Mouse (Mus musculus) frontal cortex, postnatal 36 days (tissue): ENCODE results near the gene Uvrag.
A peak's percentile ranks its signal among the peaks of the same experiment; 100 is the strongest.

ENCODE experiments used
- DNase-seq, 2 experiments: peaks; one replicate each; pipeline ENCODE4 v3.0.0; 2022; ENCODE audit warnings: low spot score in 2 of 2

Gene Uvrag

GRCm38 (mm10) chr7:99140984-99141918, at the start of gene Uvrag:
Gene Uvrag (minus strand): TSS chr7:99141141.
- DNase-seq, result peak; percentile 100

- DNase-seq, result no peak
These were observed 48.9 kb upstream of the Uvrag start for GRCm38 (mm10) chr7:99189885-99190284.

- DNase-seq, result no peak
These were observed 47.7 kb upstream of the Uvrag start for GRCm38 (mm10) chr7:99188630-99189029.

- DNase-seq, result no peak
These were observed 46.5 kb upstream of the Uvrag start for GRCm38 (mm10) chr7:99187451-99187850.

GRCm38 (mm10) chr7:99185405-99185804, 44.5 kb upstream of the Uvrag start:
- DNase-seq, result no peak

- no peak for DNase-seq
These were observed 42.8 kb upstream of the Uvrag start for GRCm38 (mm10) chr7:99183751-99184150.

GRCm38 (mm10) chr7:99182432-99183172, 41.7 kb upstream of the Uvrag start, which contains the start of gene Dgat2:
Gene Dgat2 (minus strand): TSS chr7:99182719.
- peak; percentile 92 to 93 for DNase-seq

GRCm38 (mm10) chr7:99181619-99182431, 40.9 kb upstream of the Uvrag start:
- DNase-seq, result peak in 1 of 2 experiments; percentile 48

GRCm38 (mm10) chr7:99180162-99180561, 39.2 kb upstream of the Uvrag start:
- no peak for DNase-seq

- DNase-seq, result no peak
These were observed 38.3 kb upstream of the Uvrag start for GRCm38 (mm10) chr7:99179271-99179670.

- DNase-seq, result peak in 1 of 2 experiments; percentile 33
These were observed 36.4 kb upstream of the Uvrag start for GRCm38 (mm10) chr7:99177386-99177785.

- DNase-seq, result no peak
These were observed 34.7 kb upstream of the Uvrag start for GRCm38 (mm10) chr7:99175666-99176065.

GRCm38 (mm10) chr7:99175118-99175517, 34.2 kb upstream of the Uvrag start:
- DNase-seq, result no peak

GRCm38 (mm10) chr7:99174006-99174405, 33.1 kb upstream of the Uvrag start:
- DNase-seq, result no peak

- no peak for DNase-seq
These were observed 32.0 kb upstream of the Uvrag start for GRCm38 (mm10) chr7:99172898-99173297.

- no peak for DNase-seq
These were observed 31.0 kb upstream of the Uvrag start for GRCm38 (mm10) chr7:99171730-99172463.

GRCm38 (mm10) chr7:99170519-99170918, 29.6 kb upstream of the Uvrag start:
- DNase-seq, result no peak

- DNase-seq, result no peak
These were observed 28.9 kb upstream of the Uvrag start for GRCm38 (mm10) chr7:99169717-99170403.

- no peak for DNase-seq
These were observed 27.8 kb upstream of the Uvrag start for GRCm38 (mm10) chr7:99168756-99169155.

GRCm38 (mm10) chr7:99167939-99168338, 27.0 kb upstream of the Uvrag start:
- DNase-seq, result no peak
